Mouse (Mus musculus) brain, embryonic 14.5 days (tissue): ENCODE data around the gene Gm5269.

Experiments used
- CTCF ChIP-seq: fragments of 200-500 bp; IDR thresholded peaks from 2 replicates; pipeline ENCODE4 v1.5.1; 2012; ENCODE audit warnings: inconsistent platforms, mild to moderate bottlenecking, moderate library complexity, borderline replicate concordance; ENCODE audit not compliant: insufficient read depth, insufficient read length; ENCODE audit errors: extremely low read depth
- POLR2A ChIP-seq: fragments of 200-500 bp; IDR thresholded peaks from 2 replicates; pipeline ENCODE4 v1.6.1; 2012; ENCODE audit warnings: mild to moderate bottlenecking, inconsistent platforms, borderline replicate concordance; ENCODE audit not compliant: poor library complexity, insufficient read depth, insufficient read length, severe bottlenecking; ENCODE audit errors: extremely low read depth

- TF ChIP-seq CTCF: no peak
- no peak for TF ChIP-seq POLR2A
Measured at GRCm38 (mm10) chr1:45845466-45845865, 44.6 kb downstream of the Gm5269 start.
